ENCODE assay signal across 14 mouse cellular contexts in the genomic region with DNA sequence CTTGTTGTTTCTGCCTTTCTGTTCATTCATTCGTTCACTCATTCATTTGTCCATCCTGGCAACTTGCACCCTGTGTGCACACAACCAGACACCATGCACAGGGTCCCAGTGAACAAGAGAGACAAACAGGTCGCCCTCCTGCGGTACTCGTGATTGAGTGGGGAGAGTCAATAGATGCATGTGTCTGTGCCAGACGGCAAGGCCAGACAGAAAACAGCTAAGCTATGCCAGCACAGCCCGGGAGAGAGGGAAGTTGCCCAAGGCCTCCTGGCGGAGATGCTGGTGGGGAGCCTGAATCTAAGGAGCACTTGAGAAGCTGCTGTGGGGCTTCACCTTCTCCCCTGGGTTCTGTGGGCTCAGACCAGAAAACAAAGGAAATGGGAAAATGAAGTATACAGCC. TPM values are rescaled to one million over a fixed set of nuclear protein-coding genes. Genes with fewer than 3 reads are reported as not detected.
DNase-seq lines count a peak whose midpoint lies in the region; ATAC-seq and TF ChIP-seq lines count a peak whose summit lies in the region.
"Had no signal": no experiment of that assay in that cellular context is flagged by ENCODE, and none has a peak within 500 bp of the region (broad histone marks: within the 10 kb centered on the region; RNA-seq: fewer than 3 reads in every experiment).

No protein-coding gene starts in this region.

- no peaks in the 10 kb centered on the region for H3K9me3 ChIP-seq in heart, embryonic 12.5 days (replicated peaks)
- no peaks in the 10 kb centered on the region for H3K9me3 ChIP-seq in midbrain, embryonic 16.5 days (replicated peaks; ENCODE audit: control insufficient read depth, low read length, poor library complexity, severe bottlenecking)
- no peaks in the 10 kb centered on the region for H3K9me3 ChIP-seq in midbrain, postnatal 0 days (ENCODE audit: low read length)
- H3K9me3 ChIP-seq: midbrain, embryonic 12.5 days had no signal

- no peak for ATAC-seq in heart, embryonic 12.5 days (ENCODE audit: insufficient number of reproducible peaks, low FRiP score)
- ATAC-seq in midbrain, embryonic 16.5 days, result 0 out of 2 replicates have a peak, but pooled peaks have one; percentile 37
- ATAC-seq in midbrain, postnatal 0 days (ENCODE audit: low FRiP score), result no peak

- no peaks in the 10 kb centered on the region for H3K27me3 ChIP-seq in heart, embryonic 12.5 days (replicated peaks)
- no peaks in the 10 kb centered on the region for H3K27me3 ChIP-seq in midbrain, embryonic 16.5 days (ENCODE audit: control insufficient read depth, insufficient read depth, low read depth, low read length)
- H3K27me3 ChIP-seq in midbrain, postnatal 0 days (ENCODE audit: insufficient read depth, low read length), result no peaks in the 10 kb centered on the region
- H3K27me3 ChIP-seq: midbrain, embryonic 12.5 days had no signal

- H3K4me3 ChIP-seq in heart, embryonic 12.5 days, result no peak overlapping the region
- H3K4me3 ChIP-seq in midbrain, embryonic 16.5 days (ENCODE audit: low read depth, low read length), result no peak overlapping the region
- H3K4me3 ChIP-seq in midbrain, postnatal 0 days (ENCODE audit: low read depth, low read length), result no peak overlapping the region
- H3K4me3 ChIP-seq: midbrain, embryonic 12.5 days had no signal

- no peak overlapping the region; the same call in 1 of the 2 replicates for H3K9ac ChIP-seq in heart, embryonic 12.5 days
- no peak overlapping the region for H3K9ac ChIP-seq in midbrain, embryonic 16.5 days (ENCODE audit: low read depth, low read length)
- H3K9ac ChIP-seq in midbrain, postnatal 0 days (replicated peaks; ENCODE audit: low read length, poor library complexity, severe bottlenecking), result no peak overlapping the region
- H3K9ac ChIP-seq: hindbrain, embryonic 14.5 days; liver, embryonic 14.5 days; midbrain, embryonic 12.5 days had no signal

- H3K27ac ChIP-seq in heart, embryonic 12.5 days (ENCODE audit: poor library complexity, severe bottlenecking), result peak overlapping the region; percentile 92
- no peak overlapping the region for H3K27ac ChIP-seq in midbrain, embryonic 16.5 days (ENCODE audit: low read length)
- no peak overlapping the region for H3K27ac ChIP-seq in midbrain, postnatal 0 days (ENCODE audit: low read depth, low read length)
- H3K27ac ChIP-seq: hindbrain, embryonic 14.5 days; liver, embryonic 14.5 days; midbrain, embryonic 12.5 days had no signal

- WGBS in heart, embryonic 12.5 days, result 75% methylated on average over 7 of the region's 7 CpGs
- 69% methylated on average over 7 of the region's 7 CpGs for WGBS in midbrain, embryonic 16.5 days
- WGBS in midbrain, postnatal 0 days, result 61% methylated on average over 7 of the region's 7 CpGs

- TF ChIP-seq CTCF in midbrain, postnatal 0 days (IDR thresholded peaks at IDR 0.05), result no peak

- DNase-seq in adrenal gland, adult 2 months, result peak; percentile 76
- no peak for DNase-seq in adrenal gland, postnatal 4 days (ENCODE audit: low spot score in 2 of 2)
- no peak for DNase-seq in heart, postnatal 4 days
- no peak for DNase-seq in midbrain, postnatal 0 days (ENCODE audit: low spot score)
- peak; percentile 28 to 51 for DNase-seq in heart, postnatal 10 days
- no peak for DNase-seq in gastrocnemius, postnatal 36 days
- DNase-seq: cerebellum, postnatal 36 days; kidney, adult 11 months; kidney, postnatal 36 days had no signal

- H3K36me3 ChIP-seq in heart, embryonic 12.5 days, result no peaks in the 10 kb centered on the region
- no peaks in the 10 kb centered on the region for H3K36me3 ChIP-seq in midbrain, embryonic 16.5 days (ENCODE audit: control insufficient read depth, insufficient read depth, low read length)
- peaks cover 5% of the 10 kb centered on the region; the same call in 1 of the 2 replicates for H3K36me3 ChIP-seq in midbrain, postnatal 0 days (ENCODE audit: insufficient read depth, low read length)
- H3K36me3 ChIP-seq: midbrain, embryonic 12.5 days had no signal

- H3K4me1 ChIP-seq in heart, embryonic 12.5 days (replicated peaks), result peaks cover 67% of the 10 kb centered on the region
- H3K4me1 ChIP-seq in midbrain, embryonic 16.5 days (ENCODE audit: control insufficient read depth, insufficient read depth, low read length), result no peaks in the 10 kb centered on the region
- no peaks in the 10 kb centered on the region for H3K4me1 ChIP-seq in midbrain, postnatal 0 days (ENCODE audit: insufficient read depth, low read length)
- H3K4me1 ChIP-seq: midbrain, embryonic 12.5 days had no signal

- intact Hi-C loops in heart, postnatal 10 days (cut with DNase I), result no loop called here
- intact Hi-C loops in gastrocnemius, postnatal 36 days (cut with DNase I), result no loop called here

- H3K4me2 ChIP-seq in heart, embryonic 12.5 days, result no peak overlapping the region
- no peak overlapping the region for H3K4me2 ChIP-seq in midbrain, embryonic 16.5 days (ENCODE audit: low read length)
- H3K4me2 ChIP-seq in midbrain, postnatal 0 days (ENCODE audit: low read depth, low read length, poor library complexity, severe bottlenecking), result no peak overlapping the region
- H3K4me2 ChIP-seq: hindbrain, embryonic 14.5 days; midbrain, embryonic 12.5 days had no signal

RNA-seq across cellular contexts. Expression of a gene that starts 10.8 kb away (rescaled TPM):
- 10 to 100 TPM; 29.1 to 30.2 TPM for total RNA-seq in adrenal gland, adult 2 months (2021)
- polyA plus RNA-seq in adrenal gland, adult 2 months (2012; rRNA removed), result 52.0 and 62.7 TPM in 2 replicates
- 10 to 100 TPM; 20.3 to 22.2 TPM for total RNA-seq in adrenal gland, postnatal 4 days (2021)
- 11.4 and 12.2 TPM in 2 replicates for polyA plus RNA-seq in heart, embryonic 12.5 days (2016; fragmentation: Nextera tagmentation; extraction: Ambion mirVana)
- 10 to 100 TPM; 19.4 to 19.8 TPM for total RNA-seq in heart, postnatal 4 days (2021)
- polyA plus RNA-seq in midbrain, embryonic 16.5 days (2015; fragmentation: Nextera tagmentation; extraction: Ambion mirVana), result 5.8 and 8.1 TPM in 2 replicates
- 14.8 and 15.2 TPM in 2 replicates for total RNA-seq in midbrain, postnatal 0 days (2014; rRNA removed)
- 14.4 and 14.9 TPM in 2 replicates for polyA plus RNA-seq in midbrain, postnatal 0 days (2015; fragmentation: Nextera tagmentation; extraction: Ambion mirVana)
- total RNA-seq in heart, postnatal 10 days (2021), result 10 to 100 TPM; 38.5 to 40.4 TPM
- 10 to 100 TPM; 61.5 to 75.4 TPM for total RNA-seq in gastrocnemius, postnatal 36 days (2021)

Comparison
In these comparisons a context has a peak if more than half of its experiments do, and no peak if none do; other contexts are left out.
1. DNase-seq: peak in adrenal gland, adult 2 months (single experiment) and heart, postnatal 10 days (2 of 2); none in adrenal gland, postnatal 4 days (0 of 2), heart, postnatal 4 days (single experiment), midbrain, postnatal 0 days (single experiment) and gastrocnemius, postnatal 36 days (0 of 2).